Mouse (Mus musculus) kidney, postnatal 0 days (tissue): ENCODE data around the gene Inka1. TPM values are rescaled to one million over a fixed set of nuclear protein-coding genes. Genes with fewer than 3 reads are reported as not detected.

Experiments
- ATAC-seq: fragments of 200-750 bp; cut with Nextera tagmentation; replicated peaks from 2 replicates; pipeline ENCODE4 v1.8.0; 2017; ENCODE audit warnings: low read depth, moderate number of reproducible peaks, moderate TSS enrichment, moderate library complexity; ENCODE audit not compliant: low FRiP score
- DNase-seq: peaks from one replicate; pipeline ENCODE4 v3.0.0-alpha.2; 2016; ENCODE audit warnings: low spot score
- H3K27ac ChIP-seq: fragments of 300-500 bp; sonication (generic); 2 replicates; pipeline ENCODE4 v1.5.1; 2014; ENCODE audit warnings: mild to moderate bottlenecking
- H3K27me3 ChIP-seq: fragments of 300-500 bp; sonication (generic); 2 replicates; pipeline ENCODE4 v1.6.1; 2014; ENCODE audit warnings: low read length, mixed read lengths; ENCODE audit not compliant: insufficient read depth
- H3K36me3 ChIP-seq: fragments of 300-500 bp; sonication (generic); 2 replicates; pipeline ENCODE4 v1.6.1; 2014; ENCODE audit warnings: low read length, mixed read lengths; ENCODE audit not compliant: insufficient read depth
- H3K4me1 ChIP-seq: fragments of 300-500 bp; sonication (generic); replicated peaks from 2 replicates; pipeline ENCODE4 v1.6.1; 2014; ENCODE audit warnings: antibody characterized with exemption, low read length, mixed read lengths; ENCODE audit not compliant: insufficient read depth
- H3K4me2 ChIP-seq: fragments of 300-500 bp; sonication (generic); 2 replicates; pipeline ENCODE4 v1.6.1; 2014; ENCODE audit warnings: mild to moderate bottlenecking, low read length, moderate library complexity, mixed read lengths
- H3K4me3 ChIP-seq: fragments of 300-500 bp; sonication (generic); replicated peaks from 2 replicates; pipeline ENCODE4 v1.5.1; 2014; ENCODE audit warnings: low read depth, low read length
- H3K9ac ChIP-seq: fragments of 300-500 bp; sonication (generic); 2 replicates; pipeline ENCODE4 v1.6.1; 2014; ENCODE audit warnings: low read depth, low read length
- H3K9me3 ChIP-seq: fragments of 300-500 bp; sonication (generic); replicated peaks from 2 replicates; pipeline ENCODE4 v1.6.1; 2016; ENCODE audit warnings: low read length, inconsistent platforms, mixed read lengths
- CTCF ChIP-seq: IDR thresholded peaks from 2 replicates; pipeline ENCODE4 v1.5.1; 2016; ENCODE audit warnings: antibody characterized with exemption, low read depth, mild to moderate bottlenecking, moderate library complexity
- WGBS: fragments of 180-500 bp; shearing (Covaris S2); extraction: QIAGEN DNeasy Blood & Tissue Kit; methylation state at CpG from one replicate; pipeline ENCODE4 v1.1.7; 2014; 5-methylcytosine and 5-hydroxymethylcytosine counted together
- polyA plus RNA-seq: library from polyadenylated mRNA; unstranded; fragments of >200 nt; fragmentation: Nextera tagmentation; extraction: Ambion mirVana; gene quantifications from 2 replicates; pipeline ENCODE4 v1.2.1, GENCODE M21; 2015

Gene Inka1
- polyA plus RNA-seq, 1 experiment from 2014 or later = 63.8 TPM

DNA sequence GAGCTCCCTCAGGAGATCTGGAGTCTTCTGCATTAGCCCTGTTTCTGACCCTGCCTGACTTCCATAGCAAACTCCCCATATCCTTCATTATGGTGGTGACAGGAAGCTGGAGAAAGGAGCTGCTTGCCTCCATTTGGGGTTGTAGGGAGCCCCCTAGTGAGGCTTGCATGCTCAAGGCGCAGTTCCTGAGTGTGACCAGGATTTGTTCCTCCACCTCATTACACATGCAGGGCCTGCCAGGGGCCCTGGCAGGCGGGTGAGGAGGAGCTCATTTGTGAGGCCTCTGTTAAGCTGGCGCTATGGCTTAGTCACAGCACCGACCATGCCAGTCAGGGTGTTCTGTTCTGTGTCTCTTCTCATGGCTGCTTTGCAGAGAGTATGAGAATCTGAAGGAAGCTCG, 23.8 kb downstream of the Inka1 start:
- no peak overlapping the region for H3K9ac ChIP-seq
- H3K27me3 ChIP-seq = no peaks in the 10 kb centered on the region
- TF ChIP-seq CTCF = peak; percentile 65
- no peak overlapping the region for H3K4me3 ChIP-seq
- H3K4me2 ChIP-seq = no peak overlapping the region
- DNase-seq (peak; percentile 67), ATAC-seq (no peak)
- no peaks in the 10 kb centered on the region for H3K4me1 ChIP-seq
- 45% methylated on average over 5 of the region's 5 CpGs for WGBS
- H3K36me3 ChIP-seq = peaks cover 9% of the 10 kb centered on the region
- no peak overlapping the region for H3K27ac ChIP-seq
- H3K9me3 ChIP-seq = no peaks in the 10 kb centered on the region

DNA sequence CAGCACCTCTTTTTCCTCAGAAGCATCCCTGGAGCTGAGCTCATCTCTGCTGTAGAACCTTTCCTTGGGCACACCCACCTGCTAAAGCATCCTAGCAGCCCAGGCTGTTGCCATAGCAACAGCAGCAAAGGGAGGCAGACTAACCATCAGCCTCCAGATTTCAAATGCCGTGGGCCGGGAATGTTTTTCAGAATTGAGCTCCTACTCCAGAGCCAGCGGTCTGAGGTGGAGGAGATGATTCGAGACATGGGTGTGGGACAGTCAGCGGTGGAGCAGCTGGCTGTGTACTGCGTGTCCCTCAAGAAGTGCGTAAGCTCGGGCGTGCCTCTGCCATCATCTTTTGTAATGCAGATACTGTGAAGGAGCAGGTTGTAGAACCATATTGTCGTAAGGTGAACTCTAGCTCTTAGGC, 24.3 kb downstream of the Inka1 start:
- Histone ChIP-seq H3K4me1 (no peaks in the 10 kb centered on the region), H3K9ac (no peak overlapping the region), H3K27me3 (no peaks in the 10 kb centered on the region), H3K9me3 (no peaks in the 10 kb centered on the region), H3K36me3 (peaks cover 9% of the 10 kb centered on the region), H3K27ac (no peak overlapping the region), H3K4me3 (no peak overlapping the region), H3K4me2 (no peak overlapping the region)
- 81% methylated on average over 10 of the region's 10 CpGs for WGBS
- no peak for TF ChIP-seq CTCF
- DNase-seq (no peak), ATAC-seq (no peak)

GRCm38 (mm10) chr9:107960928-107961327, 24.8 kb downstream of the Inka1 start:
- H3K4me1 ChIP-seq = no peaks in the 10 kb centered on the region
- DNase-seq (peak; percentile 36), ATAC-seq (no peak)
- no peak overlapping the region for H3K4me3 ChIP-seq
- H3K9me3 ChIP-seq = no peaks in the 10 kb centered on the region
- H3K36me3 ChIP-seq = peaks cover 9% of the 10 kb centered on the region
- WGBS = 82% methylated on average over 4 of the region's 4 CpGs
- peak; percentile 52 for TF ChIP-seq CTCF
- no peak overlapping the region for H3K4me2 ChIP-seq
- no peak overlapping the region for H3K9ac ChIP-seq
- no peak overlapping the region for H3K27ac ChIP-seq
- no peaks in the 10 kb centered on the region for H3K27me3 ChIP-seq

DNA sequence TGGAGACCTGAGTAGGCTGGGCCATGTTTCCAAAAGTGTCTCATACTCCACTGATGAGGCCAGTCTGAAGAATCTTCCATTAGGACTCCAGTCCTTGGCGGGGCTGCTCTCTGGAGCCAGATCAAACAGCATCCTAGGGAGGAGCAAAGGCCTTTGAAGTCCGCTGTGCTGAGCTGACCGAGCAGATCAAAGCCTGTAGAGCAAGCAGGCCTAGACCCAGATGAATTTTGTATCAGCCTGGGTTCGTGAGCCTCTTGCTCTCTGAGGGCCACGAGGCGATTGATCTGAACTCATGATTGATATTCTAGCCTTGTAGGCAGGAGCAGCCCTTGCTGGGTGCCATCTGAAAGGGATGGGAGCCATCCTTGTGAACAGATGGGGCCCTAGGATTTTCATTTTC, 25.8 kb downstream of the Inka1 start:
- H3K4me3 ChIP-seq = no peak overlapping the region
- no peak for TF ChIP-seq CTCF
- peaks cover 9% of the 10 kb centered on the region for H3K36me3 ChIP-seq
- H3K4me1 ChIP-seq = no peaks in the 10 kb centered on the region
- no peak overlapping the region for H3K9ac ChIP-seq
- H3K27me3 ChIP-seq = no peaks in the 10 kb centered on the region
- H3K9me3 ChIP-seq = no peaks in the 10 kb centered on the region
- no peak overlapping the region for H3K4me2 ChIP-seq
- WGBS = 37% methylated on average over 6 of the region's 6 CpGs
- ATAC-seq = no peak
- no peak overlapping the region for H3K27ac ChIP-seq
- DNase-seq = no peak

DNA sequence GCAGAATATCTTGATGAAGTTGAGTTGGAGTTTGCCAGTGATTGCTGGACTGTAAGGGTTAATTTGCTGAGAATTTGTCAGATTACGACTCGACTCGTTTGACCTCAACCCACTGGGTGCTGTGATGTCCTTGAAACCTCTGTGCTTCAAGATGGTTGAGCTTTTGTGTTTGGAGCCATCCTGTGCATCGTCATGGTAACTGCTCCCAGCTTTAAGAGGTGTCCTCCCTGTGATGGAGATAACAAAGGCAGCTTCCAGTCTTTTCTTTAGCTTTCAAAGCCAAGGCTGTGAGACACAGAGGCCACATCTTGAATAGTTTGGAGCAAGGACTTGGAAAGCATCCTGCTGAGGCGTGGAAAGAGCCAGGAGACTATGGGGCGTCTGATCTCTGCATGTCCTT, 28.5 kb downstream of the Inka1 start:
- no peaks in the 10 kb centered on the region for H3K27me3 ChIP-seq
- no peak overlapping the region for H3K4me2 ChIP-seq
- TF ChIP-seq CTCF = no peak
- no peak for ATAC-seq
- H3K4me3 ChIP-seq = no peak overlapping the region
- DNase-seq = no peak
- no peak overlapping the region for H3K27ac ChIP-seq
- H3K9me3 ChIP-seq = no peaks in the 10 kb centered on the region
- H3K36me3 ChIP-seq = peaks cover 9% of the 10 kb centered on the region
- no peaks in the 10 kb centered on the region for H3K4me1 ChIP-seq
- WGBS = 64% methylated on average over 6 of the region's 6 CpGs
- H3K9ac ChIP-seq = no peak overlapping the region

DNA sequence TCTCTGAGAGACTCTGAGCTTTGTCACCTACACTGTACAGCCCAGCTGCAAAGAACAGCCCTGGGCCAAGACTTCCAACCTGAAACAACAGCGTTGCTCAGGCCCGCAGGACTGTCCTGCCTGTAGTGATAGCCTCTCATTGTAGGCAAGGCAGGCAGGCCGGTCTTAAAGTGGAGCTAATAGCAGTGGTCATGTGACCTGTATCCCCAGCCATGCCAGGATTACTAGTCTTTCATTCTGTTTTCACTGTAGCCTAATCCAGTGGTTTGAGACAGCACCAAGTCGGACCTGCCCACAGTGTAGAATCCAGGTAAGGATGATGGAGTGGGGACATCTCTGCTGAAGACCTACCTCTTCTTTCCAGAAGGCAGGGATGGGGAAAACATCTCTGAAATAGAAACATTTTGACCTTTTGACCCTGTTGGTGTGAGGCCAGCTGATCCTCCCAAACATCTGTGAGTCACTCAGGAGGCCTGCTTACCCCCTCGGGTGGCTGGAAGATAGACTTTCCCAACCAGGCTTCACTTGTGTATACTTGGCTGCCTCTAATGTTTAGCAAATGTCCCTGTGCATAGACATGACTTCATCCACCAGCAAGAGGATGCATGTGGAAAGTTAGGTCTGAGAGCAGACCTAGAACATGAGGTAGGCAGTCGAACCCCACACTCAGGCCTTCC, 29.9 kb downstream of the Inka1 start:
- H3K4me1 ChIP-seq = no peaks in the 10 kb centered on the region
- WGBS = 83% methylated on average over 6 of the region's 6 CpGs
- DNase-seq = no peak

More for the DNA sequence above, 29.9 kb downstream of the Inka1 start:
- Histone ChIP-seq H3K9ac (no peak overlapping the region), H3K27me3 (no peaks in the 10 kb centered on the region), H3K36me3 (peaks cover 9% of the 10 kb centered on the region), H3K4me2 (no peak overlapping the region), H3K4me3 (no peak overlapping the region), H3K9me3 (no peaks in the 10 kb centered on the region), H3K27ac (no peak overlapping the region)
- no peak for TF ChIP-seq CTCF
- ATAC-seq = no peak
